Mouse (Mus musculus) lung, embryonic 14.5 days (tissue): Measurements from ENCODE around the gene Col6a6. TPM values are rescaled to one million over a fixed set of nuclear protein-coding genes. Genes with fewer than 3 reads are reported as not detected.
A peak's percentile ranks its signal among the peaks of the same experiment; 100 is the strongest.

ENCODE experiments used
- ATAC-seq: fragments of 200-750 bp; cut with Nextera tagmentation; 2 replicates; pipeline ENCODE4 v1.8.0; 2017; ENCODE audit warnings: mild to moderate bottlenecking, moderate TSS enrichment, moderate library complexity; ENCODE audit not compliant: insufficient read depth
- DNase-seq: peaks from one replicate; pipeline ENCODE4 v3.0.0-alpha.2; 2015
- H3K27ac ChIP-seq: fragments of 300-500 bp; sonication (generic); 2 replicates; pipeline ENCODE4 v1.5.1; 2014; ENCODE audit warnings: low read depth, mild to moderate bottlenecking, moderate library complexity
- H3K27me3 ChIP-seq: fragments of 300-500 bp; sonication (generic); 2 replicates; pipeline ENCODE4 v1.6.1; 2014; ENCODE audit warnings: low read length, control low read depth; ENCODE audit not compliant: insufficient read depth
- H3K36me3 ChIP-seq: fragments of 300-500 bp; sonication (generic); 2 replicates; pipeline ENCODE4 v1.6.1; 2014; ENCODE audit warnings: control low read depth; ENCODE audit not compliant: insufficient read depth
- H3K4me1 ChIP-seq: fragments of 300-500 bp; sonication (generic); 2 replicates; pipeline ENCODE4 v1.6.1; 2014; ENCODE audit warnings: antibody characterized with exemption, control low read depth; ENCODE audit not compliant: insufficient read depth
- H3K4me2 ChIP-seq: fragments of 300-500 bp; sonication (generic); 2 replicates; pipeline ENCODE4 v1.6.1; 2014; ENCODE audit warnings: mild to moderate bottlenecking
- H3K4me3 ChIP-seq: fragments of 300-500 bp; sonication (generic); 2 replicates; pipeline ENCODE4 v1.5.1; 2014; ENCODE audit warnings: low read depth, low read length
- H3K9ac ChIP-seq: fragments of 300-500 bp; sonication (generic); 2 replicates; pipeline ENCODE4 v1.6.1; 2014
- H3K9me3 ChIP-seq: fragments of 300-500 bp; sonication (generic); 2 replicates; pipeline ENCODE4 v1.6.1; 2016; ENCODE audit warnings: low read depth, low read length, control low read depth
- CTCF ChIP-seq: IDR thresholded peaks from 2 replicates; pipeline ENCODE4 v1.5.1; 2016; ENCODE audit warnings: antibody characterized with exemption, low read depth
- WGBS: fragments of 180-500 bp; shearing (Covaris S2); extraction: QIAGEN DNeasy Blood & Tissue Kit; methylation state at CpG from one replicate; pipeline ENCODE4 v1.1.7; 2014; 5-methylcytosine and 5-hydroxymethylcytosine counted together
- polyA plus RNA-seq: library from polyadenylated mRNA; unstranded; fragments of >200 nt; fragmentation: Nextera tagmentation; extraction: Ambion mirVana; gene quantifications from 2 replicates; pipeline ENCODE4 v1.2.1, GENCODE M21; 2014

Gene Col6a6
- polyA plus RNA-seq, 1 experiment from 2014 or later = 1.3 TPM

DNA sequence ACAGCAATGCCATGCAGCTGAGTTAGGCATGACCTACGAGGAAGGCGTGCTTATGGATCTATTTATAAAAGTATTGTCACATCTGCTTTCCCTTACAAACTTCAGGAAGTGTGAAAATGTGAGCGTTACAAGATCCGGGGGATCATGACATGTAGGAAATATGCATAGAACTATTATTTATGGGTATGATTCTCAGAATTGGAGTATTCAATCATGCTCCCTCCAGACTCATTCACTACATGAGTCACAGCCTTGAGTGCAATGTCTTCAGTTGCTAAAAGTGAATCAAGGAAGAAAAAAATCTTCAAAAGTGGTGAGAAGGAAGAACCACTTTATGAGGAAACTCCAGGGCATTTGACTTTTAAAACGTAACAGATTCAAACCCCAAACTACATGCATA, 63.3 kb downstream of the Col6a6 start:
- Histone ChIP-seq H3K4me3 (no peak overlapping the region), H3K9me3 (no peaks in the 10 kb centered on the region), H3K4me1 (no peaks in the 10 kb centered on the region), H3K9ac (no peak overlapping the region), H3K4me2 (no peak overlapping the region), H3K27ac (peak overlapping the region; percentile 63), H3K27me3 (no peaks in the 10 kb centered on the region), H3K36me3 (no peaks in the 10 kb centered on the region)
- WGBS = 46% methylated on average over 5 of the region's 5 CpGs
- no peak for ATAC-seq
- TF ChIP-seq CTCF = no peak
- no peak for DNase-seq

- WGBS = 46% methylated on average over 5 of the region's 5 CpGs
- ATAC-seq (peak; percentile 91), DNase-seq (peak; percentile 66)
- Histone ChIP-seq H3K27me3 (no peaks in the 10 kb centered on the region), H3K9ac (no peak overlapping the region), H3K9me3 (no peaks in the 10 kb centered on the region), H3K4me2 (no peak overlapping the region), H3K27ac (peak overlapping the region; percentile 63), H3K4me1 (no peaks in the 10 kb centered on the region), H3K36me3 (no peaks in the 10 kb centered on the region), H3K4me3 (no peak overlapping the region)
- TF ChIP-seq CTCF = no peak
Observed at GRCm38 (mm10) chr9:105764127-105764526, 63.8 kb downstream of the Col6a6 start.

DNA sequence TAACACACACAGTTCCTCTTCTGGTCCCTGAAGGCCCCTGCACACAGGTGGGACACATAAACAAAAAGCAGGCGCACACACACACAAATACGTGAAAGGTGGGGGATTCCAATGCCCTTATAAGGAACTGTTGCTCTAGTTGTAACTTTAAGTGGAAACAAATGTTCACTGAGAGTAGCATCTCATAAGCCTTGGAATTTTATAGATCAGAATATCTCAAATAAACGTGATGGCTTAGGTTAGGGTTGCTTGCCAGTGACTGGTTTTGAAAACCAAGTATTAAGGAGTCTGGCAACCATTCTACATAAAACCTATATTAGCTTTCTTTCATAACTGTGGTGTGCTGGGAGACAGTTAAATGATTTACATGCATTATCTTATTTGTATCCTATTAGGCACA, 64.3 kb downstream of the Col6a6 start:
- ATAC-seq = no peak
- no peaks in the 10 kb centered on the region for H3K9me3 ChIP-seq
- no peak overlapping the region for H3K4me3 ChIP-seq
- peak overlapping the region; percentile 63 for H3K27ac ChIP-seq
- H3K4me2 ChIP-seq = no peak overlapping the region
- no peaks in the 10 kb centered on the region for H3K36me3 ChIP-seq
- no peak for TF ChIP-seq CTCF
- H3K27me3 ChIP-seq = no peaks in the 10 kb centered on the region
- H3K4me1 ChIP-seq = no peaks in the 10 kb centered on the region
- WGBS = 52% methylated on average over 3 of the region's 3 CpGs
- DNase-seq = no peak
- no peak overlapping the region for H3K9ac ChIP-seq

DNA sequence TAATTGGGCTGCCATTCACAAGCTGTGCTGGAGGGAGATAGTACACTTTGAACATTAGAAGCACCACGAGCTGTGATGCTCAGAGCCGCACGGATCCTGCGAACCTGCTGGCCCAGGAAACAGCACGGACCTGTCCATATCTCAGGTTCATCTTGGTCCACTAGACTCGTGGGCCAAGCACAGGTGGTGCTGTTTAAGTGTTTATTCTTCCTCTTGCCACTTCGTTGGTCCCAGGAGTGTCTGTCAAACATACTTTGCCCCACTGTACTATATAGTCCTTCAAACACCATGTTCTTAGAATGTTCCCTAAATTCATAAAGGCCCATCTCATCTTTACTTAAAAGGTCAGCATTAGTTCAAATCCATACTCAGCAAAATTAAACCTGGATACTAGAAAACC, 65.7 kb downstream of the Col6a6 start:
- no peak for DNase-seq
- 54% methylated on average over 7 of the region's 7 CpGs for WGBS
- Histone ChIP-seq H3K9me3 (no peaks in the 10 kb centered on the region), H3K27me3 (no peaks in the 10 kb centered on the region), H3K4me1 (no peaks in the 10 kb centered on the region), H3K4me2 (no peak overlapping the region), H3K27ac (no peak overlapping the region), H3K36me3 (no peaks in the 10 kb centered on the region), H3K4me3 (no peak overlapping the region), H3K9ac (no peak overlapping the region)
- no peak for TF ChIP-seq CTCF
- ATAC-seq = no peak

DNA sequence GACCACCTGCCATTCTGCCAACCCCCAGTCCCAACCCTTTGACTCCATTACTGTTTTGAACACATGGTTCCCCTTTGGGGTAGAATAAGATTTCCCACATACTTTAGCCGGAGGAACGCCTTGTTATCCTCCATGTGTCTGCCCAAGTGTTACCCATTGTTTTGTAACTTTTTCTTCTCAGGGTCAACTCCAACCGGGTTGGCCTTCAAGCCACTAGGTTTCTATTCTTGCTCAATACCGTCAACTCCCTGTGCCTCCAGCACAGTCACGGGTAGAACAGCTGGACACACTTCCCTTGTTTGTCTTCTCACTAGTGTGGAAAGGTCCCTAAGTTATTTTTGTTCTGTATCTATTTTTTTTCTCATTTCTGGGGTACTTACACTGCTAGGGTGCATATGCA, 69.1 kb downstream of the Col6a6 start:
- Histone ChIP-seq H3K36me3 (no peaks in the 10 kb centered on the region), H3K27me3 (no peaks in the 10 kb centered on the region), H3K4me1 (no peaks in the 10 kb centered on the region), H3K9ac (no peak overlapping the region), H3K4me3 (no peak overlapping the region), H3K4me2 (no peak overlapping the region), H3K9me3 (no peaks in the 10 kb centered on the region), H3K27ac (no peak overlapping the region)
- DNase-seq (no peak), ATAC-seq (no peak)
- no peak for TF ChIP-seq CTCF
- 73% methylated on average over 5 of the region's 5 CpGs for WGBS

GRCm38 (mm10) chr9:105758173-105758765, 69.7 kb downstream of the Col6a6 start:
- H3K4me3 ChIP-seq = no peak overlapping the region
- no peaks in the 10 kb centered on the region for H3K36me3 ChIP-seq
- DNase-seq (no peak), ATAC-seq (no peak)
- H3K4me1 ChIP-seq = no peaks in the 10 kb centered on the region
- no peak overlapping the region for H3K9ac ChIP-seq
- no peak for TF ChIP-seq CTCF
- no peaks in the 10 kb centered on the region for H3K9me3 ChIP-seq
- no peak overlapping the region for H3K4me2 ChIP-seq
- H3K27me3 ChIP-seq = no peaks in the 10 kb centered on the region
- 84% methylated on average over 14 of the region's 14 CpGs for WGBS
- no peak overlapping the region for H3K27ac ChIP-seq

DNA sequence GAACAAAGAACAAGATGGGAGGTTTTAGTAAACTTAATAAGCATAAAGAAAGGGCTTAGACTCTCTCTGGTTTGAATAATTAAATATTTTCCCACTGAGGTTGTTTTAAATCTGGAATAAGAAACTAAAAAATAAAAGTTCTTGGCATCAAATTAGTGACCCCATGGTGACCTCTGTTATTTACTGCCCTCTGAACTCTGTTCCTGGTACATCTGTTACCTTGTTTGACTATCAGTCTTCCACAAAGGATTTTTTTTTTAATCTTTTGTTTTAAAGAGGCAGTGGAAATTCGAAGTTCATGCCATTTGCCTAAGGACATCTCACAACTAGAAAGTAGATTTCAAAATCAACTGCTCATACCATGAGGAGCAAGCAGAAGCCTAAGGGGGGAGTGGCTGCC, 73.7 kb downstream of the Col6a6 start:
- no peak overlapping the region for H3K27ac ChIP-seq
- TF ChIP-seq CTCF = no peak
- no peak overlapping the region for H3K4me2 ChIP-seq
- 32% methylated on average over 1 of the region's 1 CpGs for WGBS
- DNase-seq (no peak), ATAC-seq (no peak)
- H3K9ac ChIP-seq = no peak overlapping the region
- no peak overlapping the region for H3K4me3 ChIP-seq
- H3K9me3 ChIP-seq = no peaks in the 10 kb centered on the region
- no peaks in the 10 kb centered on the region for H3K36me3 ChIP-seq
- H3K27me3 ChIP-seq = no peaks in the 10 kb centered on the region
- no peaks in the 10 kb centered on the region for H3K4me1 ChIP-seq

- no peaks in the 10 kb centered on the region for H3K27me3 ChIP-seq
- no peak overlapping the region for H3K9ac ChIP-seq
- ATAC-seq = no peak
- H3K27ac ChIP-seq = no peak overlapping the region
- H3K9me3 ChIP-seq = no peaks in the 10 kb centered on the region
- no peak for TF ChIP-seq CTCF
- no peak overlapping the region for H3K4me2 ChIP-seq
- no peak for DNase-seq
- no peaks in the 10 kb centered on the region for H3K4me1 ChIP-seq
- WGBS = 83% methylated on average over 3 of the region's 3 CpGs
- H3K36me3 ChIP-seq = no peaks in the 10 kb centered on the region
- no peak overlapping the region for H3K4me3 ChIP-seq
Observed at GRCm38 (mm10) chr9:105745861-105746260, 82.1 kb downstream of the Col6a6 start.
